Mouse (Mus musculus) layer of hippocampus, postnatal 25 days (tissue): ENCODE results near the gene Cluap1. TPM values are rescaled to one million over a fixed set of nuclear protein-coding genes. Genes with fewer than 3 reads are reported as not detected.
"Not testable (repeated sequence)": the region's sequence is repeated elsewhere in the genome, so short reads cannot be mapped to it uniquely, and the experiment has no call there.

ENCODE experiments used
- DNase-seq, 2 experiments: peaks; one replicate each; pipeline ENCODE4 v3.0.0; 2022; ENCODE audit warnings: mixed read lengths in 2 of 2, low spot score in 1 of 2; ENCODE audit errors: extremely low spot score in 1 of 2
- microRNA-seq, 2 experiments: library from miRNA; unstranded; fragments of <30 nt; microRNA quantifications; one replicate each; pipeline ENCODE4 v1.2.0; 2021
- total RNA-seq, 2 experiments: library from RNA; stranded (reverse); gene quantifications; 2 replicates each; pipeline ENCODE4 v1.2.3; 2021

The Cluap1 gene
- total RNA-seq, 2 experiments from 2014 or later, result 26.8 to 29.2 TPM

DNA sequence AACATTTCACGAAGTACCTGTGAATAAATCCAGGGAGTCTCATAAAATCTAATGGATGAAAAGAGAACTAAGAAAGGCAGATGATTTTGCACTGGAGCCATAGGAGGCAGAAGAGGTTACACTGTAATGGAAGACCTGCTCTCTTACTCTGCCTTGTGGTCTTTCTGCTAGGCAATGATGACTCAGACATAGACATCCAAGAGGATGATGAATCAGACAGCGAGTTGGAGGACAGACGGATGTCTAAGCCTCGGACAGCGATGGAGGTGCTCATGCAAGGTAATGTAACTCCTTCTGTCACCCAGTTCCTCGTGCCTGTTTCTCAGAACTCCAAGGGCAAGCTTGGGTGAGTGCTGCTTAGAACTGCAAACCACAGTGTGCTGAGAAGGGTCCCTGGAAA lies 24.9 kb downstream of the Cluap1 start:
- no peak for DNase-seq

DNA sequence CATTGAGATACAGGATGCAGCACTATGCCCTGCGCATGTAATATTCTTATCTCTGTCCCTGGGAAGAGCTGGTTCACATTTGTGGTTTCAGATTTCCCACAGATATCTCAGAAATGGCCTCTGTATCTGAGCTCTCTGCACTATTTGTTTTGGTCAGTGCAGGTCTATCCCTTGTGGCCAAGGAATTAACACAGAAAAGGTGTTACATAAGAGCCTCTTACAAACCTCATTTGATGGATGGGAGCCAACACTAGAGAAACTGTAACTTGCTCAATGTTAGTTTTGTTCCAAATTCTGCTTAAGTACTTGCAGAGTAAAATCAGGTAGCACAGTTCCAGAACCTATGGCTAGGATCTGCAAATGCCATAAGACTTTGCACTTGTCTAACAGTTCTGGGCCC lies 25.5 kb downstream of the Cluap1 start:
- no peak for DNase-seq

DNA sequence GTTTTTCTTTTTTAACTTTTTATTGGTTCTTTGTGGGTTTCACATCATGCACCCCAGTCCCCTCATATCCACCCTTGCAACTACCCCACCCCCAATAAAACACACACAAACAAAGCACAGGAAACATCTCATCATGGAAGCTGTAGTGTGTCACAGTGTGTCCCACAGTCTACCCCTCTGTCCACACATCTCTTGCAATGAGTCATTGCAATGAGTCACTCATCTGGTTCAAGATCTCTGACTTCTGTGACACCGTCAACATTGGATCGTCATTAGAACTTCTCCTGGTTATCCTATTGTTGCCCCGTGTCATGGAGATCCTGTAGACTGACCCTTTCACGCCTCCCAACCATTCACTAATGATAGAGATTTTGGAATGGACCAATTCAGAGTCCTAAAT lies 26.1 kb downstream of the Cluap1 start:
- DNase-seq, result no peak

DNA sequence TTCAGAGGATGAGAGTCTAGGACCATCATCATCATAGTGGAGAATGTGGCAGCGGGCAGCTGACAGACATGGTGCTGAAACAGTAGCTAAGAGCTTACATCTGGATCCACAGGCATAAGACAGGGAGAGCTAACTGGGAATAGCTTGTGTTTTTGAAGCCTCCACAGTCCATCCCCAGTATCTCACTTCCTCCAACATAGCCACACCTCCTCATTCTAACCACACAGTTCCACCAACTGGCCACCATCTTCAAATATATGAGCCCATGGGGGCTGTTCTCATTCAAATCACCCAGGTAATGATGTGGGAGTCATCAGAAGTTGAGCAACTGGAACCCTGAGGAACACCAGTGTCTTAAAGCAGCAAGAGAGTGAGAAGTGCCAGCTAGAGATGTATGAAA lies 42.5 kb downstream of the Cluap1 start:
- DNase-seq, result no peak

DNA sequence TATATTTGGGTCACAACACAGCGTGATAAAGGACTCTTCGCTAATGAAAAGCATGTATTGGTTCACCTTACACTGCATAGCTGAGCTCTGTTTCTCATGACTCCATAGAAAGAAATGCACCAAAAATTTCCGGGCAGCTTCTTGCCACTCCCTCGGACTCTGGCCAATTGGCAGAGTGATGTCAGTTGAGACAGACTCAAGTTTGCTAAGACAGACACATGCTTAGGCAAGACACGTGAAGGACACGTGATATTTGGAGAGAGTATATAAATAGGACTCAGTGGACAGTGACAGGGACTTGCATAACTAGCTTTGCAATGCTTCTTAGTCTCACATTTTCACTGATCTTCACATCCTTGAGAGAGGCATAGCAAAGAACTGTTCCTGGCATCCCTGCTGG lies 47.8 kb downstream of the Cluap1 start:
- no peak for DNase-seq

DNA sequence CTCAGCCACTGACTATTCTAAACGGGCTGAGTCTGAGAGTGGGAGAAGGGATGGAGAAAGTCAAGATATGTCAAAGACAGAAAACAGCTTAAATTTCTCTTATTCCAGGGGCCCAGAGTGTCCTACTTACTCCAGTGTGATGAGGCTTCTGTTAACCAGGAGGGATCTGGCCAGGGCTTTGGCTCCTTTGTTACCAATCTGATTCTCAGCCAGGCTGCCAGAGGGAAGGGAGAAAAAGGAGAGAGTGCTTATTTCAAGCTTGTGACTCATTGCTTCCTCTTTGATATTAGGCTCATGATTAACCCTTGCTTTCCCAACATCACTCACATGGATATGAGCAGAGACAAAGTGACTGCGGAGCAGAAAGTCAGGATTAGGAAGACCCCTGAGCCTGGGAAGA lies 50.7 kb downstream of the Cluap1 start:
- no peak for DNase-seq

DNA sequence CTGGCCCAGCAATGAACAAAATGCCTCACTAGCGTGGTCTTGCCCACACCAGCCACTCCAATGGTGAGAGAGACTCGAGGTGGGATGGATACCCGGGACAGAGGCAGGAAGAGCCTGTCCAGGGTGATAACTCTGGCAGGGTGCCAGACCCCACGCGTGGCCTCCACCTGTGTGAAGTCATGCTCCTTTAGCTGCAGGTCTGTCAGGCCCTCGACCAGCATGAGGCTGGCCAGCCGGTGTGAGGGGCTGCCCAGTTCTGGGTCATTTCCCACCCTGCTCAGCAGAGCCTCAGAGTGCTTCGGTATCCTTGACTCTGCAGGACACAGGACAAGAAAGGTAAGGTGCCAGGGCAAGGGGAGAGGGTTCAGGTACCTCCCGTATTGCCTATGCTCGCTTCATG lies 56.4 kb downstream of the Cluap1 start:
- DNase-seq, result no peak

DNA sequence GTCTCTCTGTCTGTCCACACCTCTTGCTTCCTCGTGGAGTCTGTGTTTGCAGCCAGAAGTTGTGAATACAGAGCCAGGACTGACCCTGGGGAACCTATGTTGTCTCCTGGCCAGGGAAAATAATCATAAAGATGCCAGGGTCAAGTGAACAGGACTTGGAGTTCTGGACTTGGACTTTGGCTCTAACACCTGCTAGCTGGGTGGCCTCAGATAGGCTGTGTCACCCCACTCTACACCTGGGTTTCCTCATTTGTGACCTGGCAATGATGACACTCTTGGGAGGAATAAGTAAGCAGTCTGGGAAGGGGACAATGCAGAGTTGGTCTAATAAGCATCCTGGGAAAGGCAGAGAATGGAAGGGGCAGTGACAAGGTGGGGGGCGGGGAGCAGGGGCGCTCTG lies 56.9 kb downstream of the Cluap1 start:
- no peak for DNase-seq

DNA sequence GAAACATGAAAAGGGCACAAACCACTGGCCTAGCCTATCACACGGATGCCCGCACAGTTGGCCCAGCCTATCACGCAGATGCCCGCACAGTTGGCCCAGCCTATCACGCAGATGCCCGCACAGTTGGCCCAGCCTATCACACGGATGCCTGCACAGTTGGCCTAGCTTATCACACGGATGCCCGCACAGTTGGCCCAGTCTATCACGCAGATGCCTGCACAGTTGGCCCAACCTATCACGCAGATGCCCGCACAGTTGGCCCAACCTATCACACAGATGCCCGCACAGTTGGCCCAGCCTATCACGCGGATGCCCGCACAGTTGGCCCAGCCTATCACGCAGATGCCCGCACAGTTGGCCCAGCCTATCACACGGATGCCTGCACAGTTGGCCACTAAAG lies 65.9 kb downstream of the Cluap1 start:
- DNase-seq, result not testable (repeated sequence)

DNA sequence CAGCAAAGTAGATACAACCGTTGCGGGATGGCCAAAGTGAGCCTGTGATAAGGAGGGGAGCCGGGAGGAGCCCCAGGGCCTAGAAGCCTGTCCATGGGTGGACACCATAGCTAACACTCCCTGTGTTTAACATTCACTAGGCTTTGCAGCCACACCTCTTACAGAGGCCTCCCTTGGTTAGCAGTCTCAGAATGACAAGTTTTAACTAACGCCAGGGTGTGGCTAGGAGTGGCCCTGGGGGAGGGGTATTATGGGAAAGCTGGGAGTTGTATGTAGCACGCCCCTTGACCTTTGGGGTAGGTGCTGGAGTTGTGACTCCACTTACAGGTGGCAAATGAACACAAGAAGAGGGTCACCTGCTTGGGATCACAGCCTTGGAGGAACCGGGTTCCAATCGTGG lies 67.1 kb downstream of the Cluap1 start:
- DNase-seq, result no peak

DNA sequence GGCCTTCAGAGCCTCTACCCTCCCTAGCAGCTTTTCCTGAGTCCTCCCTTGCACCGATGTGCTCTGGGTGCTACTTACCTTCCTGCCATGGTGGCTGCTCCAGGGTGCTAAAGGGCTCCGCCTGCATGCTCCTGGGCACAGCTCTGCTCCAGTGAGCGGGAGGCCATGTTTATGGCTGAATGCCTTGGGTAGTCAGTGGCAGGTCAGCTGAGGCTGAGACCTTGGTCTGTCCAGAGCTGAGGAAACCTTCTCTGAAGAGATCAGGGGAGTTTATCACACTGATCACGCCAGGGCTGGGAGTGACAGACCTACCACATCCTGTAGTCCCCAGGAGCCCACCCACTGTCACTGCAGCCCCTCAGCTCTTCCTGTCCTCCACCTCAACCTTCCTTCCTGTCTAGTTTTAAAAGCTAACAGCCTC lies 67.7 kb downstream of the Cluap1 start, which contains the start of gene Nlrc3:
Gene Nlrc3 (minus strand): TSS at position 382 of the 421 bp plus-strand sequence.
- DNase-seq, result no peak

DNA sequence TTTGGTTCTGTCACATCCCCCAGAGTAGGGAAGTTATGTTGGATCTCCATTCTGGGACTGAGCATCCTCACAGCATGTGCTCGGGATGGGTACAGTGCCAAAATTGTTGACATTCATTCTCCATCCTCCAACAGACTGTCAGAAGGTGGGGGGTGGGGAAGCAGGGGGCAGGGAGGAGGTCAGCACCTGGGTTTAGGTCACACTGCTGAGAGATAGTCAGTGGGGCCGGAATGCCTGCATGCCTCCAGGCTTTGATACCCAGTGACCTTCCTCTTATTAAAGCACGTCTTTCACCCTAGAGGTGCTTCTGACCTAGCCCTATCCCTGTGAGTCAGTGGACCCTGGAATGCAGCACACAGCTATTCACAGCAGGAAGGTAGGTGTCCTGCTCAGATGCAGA lies 68.1 kb downstream of the Cluap1 start:
- DNase-seq, result no peak

DNA sequence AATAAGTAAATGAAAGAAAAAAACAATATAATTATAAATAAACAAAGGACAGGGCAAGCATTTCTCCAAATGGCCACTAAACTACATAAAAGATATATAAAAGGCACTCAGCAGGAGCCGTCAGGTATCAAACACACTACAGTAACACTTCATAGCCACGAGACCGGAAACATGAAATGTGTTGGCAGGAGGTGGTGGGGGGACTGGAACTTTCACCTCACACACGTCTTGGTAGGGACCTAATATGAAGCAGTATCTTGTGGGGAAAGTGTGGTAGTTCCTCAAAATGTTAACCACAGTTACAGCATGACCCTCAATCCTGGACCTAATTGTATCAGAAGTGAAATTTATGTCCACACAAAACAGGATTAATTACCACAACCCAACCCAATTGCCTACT lies 73.6 kb downstream of the Cluap1 start:
- no peak for DNase-seq

DNA sequence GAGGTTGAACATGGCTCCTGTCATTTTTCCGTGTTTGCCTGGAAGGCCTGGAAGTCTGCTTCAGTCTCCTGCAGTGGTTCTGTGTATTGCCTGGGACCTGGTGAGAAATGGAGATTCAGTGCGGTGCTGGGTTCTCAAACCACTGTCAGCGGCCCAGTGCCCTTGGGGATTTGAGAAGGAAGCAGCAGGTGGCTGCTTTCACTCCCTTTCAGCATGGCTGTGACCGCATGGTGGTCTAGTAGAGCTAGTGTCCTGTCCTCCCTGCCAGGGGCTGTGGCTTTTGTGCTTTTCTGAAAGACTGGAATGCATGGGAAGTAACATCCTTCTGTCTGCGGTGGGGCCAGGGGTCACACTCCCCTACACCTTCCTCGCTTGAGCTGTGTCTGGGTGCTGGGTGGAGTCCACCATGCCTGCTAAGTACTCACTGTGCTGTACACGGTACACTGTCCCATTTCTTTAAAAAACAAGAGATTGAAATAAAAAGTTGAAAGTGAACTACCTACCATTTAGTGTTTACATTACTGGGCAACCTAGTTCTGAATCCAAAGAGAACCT lies 74.6 kb downstream of the Cluap1 start:
- DNase-seq, result no peak

DNA sequence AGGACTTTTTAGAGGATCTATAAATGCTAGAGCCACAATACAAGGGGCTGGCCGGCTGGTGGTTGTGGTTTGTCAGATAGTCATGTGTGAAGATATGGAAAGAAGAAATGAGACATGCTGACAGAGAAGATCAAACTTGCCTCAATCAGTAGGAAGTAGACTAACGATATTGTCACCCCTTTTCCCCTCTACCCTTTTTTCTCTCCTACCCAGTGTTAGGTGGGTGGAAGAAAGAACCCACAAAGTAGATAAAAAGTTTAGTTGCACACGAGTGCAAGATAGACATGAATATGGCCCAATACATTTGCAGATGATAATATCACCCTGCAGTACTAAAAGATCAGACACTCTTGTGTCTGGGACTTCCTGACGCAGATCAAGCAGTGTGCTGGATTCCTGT lies 79.8 kb downstream of the Cluap1 start:
- DNase-seq, result no peak

Small RNAs within 50 kb of the gene (microRNA-seq; reads per million reads assigned to microRNA genes)
- 0 reads per million in 2 experiments for gene Gm23493

Other genes starting within 250 kb of the Cluap1 start
- gene Mefv, start 190.7 kb upstream of the Cluap1 start, total RNA-seq, result not detected
- 10 to 100 TPM; 17.5 to 20.7 TPM for gene Zfp263, start 164.7 kb upstream of the Cluap1 start, total RNA-seq
- gene Olfr15, start 77.9 kb upstream of the Cluap1 start, total RNA-seq, result not detected
- gene Zfp174, start 61.5 kb upstream of the Cluap1 start, total RNA-seq, result 1 to 10 TPM; 3.9 to 4.9 TPM
- gene Naa60, start 36.4 kb upstream of the Cluap1 start, total RNA-seq, result 100 to 1,000 TPM; 104 to 107 TPM
- 10 to 100 TPM; 21.8 to 23.2 TPM for gene Zfp597, start 24.2 kb upstream of the Cluap1 start, total RNA-seq
- gene Gm20695, start 24.2 kb upstream of the Cluap1 start, total RNA-seq, result 1 to 10 TPM in 1 of 2 experiments, under 1 TPM in 1; 0.44 to 1.8 TPM
- gene 1700037C18Rik, start 112 bp upstream of the Cluap1 start, total RNA-seq, result 1 to 10 TPM; 4.4 to 4.8 TPM
- 1 to 10 TPM; 1.3 to 2.0 TPM for gene Nlrc3, start 67.8 kb downstream of the Cluap1 start, total RNA-seq
- gene Slx4, start 95.0 kb downstream of the Cluap1 start, total RNA-seq, result 10 to 100 TPM; 44.1 to 45.4 TPM
- gene Dnase1, start 128.1 kb downstream of the Cluap1 start, total RNA-seq, result not detected
- gene Trap1, start 169.0 kb downstream of the Cluap1 start, total RNA-seq, result 10 to 100 TPM; 65.0 to 73.1 TPM